Mouse (Mus musculus) urinary bladder, postnatal 25 days (tissue): ENCODE measurements around the gene Nmur2.
A peak's percentile ranks its signal among the peaks of the same experiment; 100 is the strongest.

Source experiments
- DNase-seq: peaks from one replicate; pipeline ENCODE4 v3.0.0; 2022; ENCODE audit warnings: low spot score

Gene Nmur2

GRCm38 (mm10) chr11:56040917-56041316 is at the start of gene Nmur2:
Nmur2 (minus strand) TSS chr11:56041010.
- DNase-seq: no peak

- DNase-seq: no peak
These were observed 48.4 kb upstream of the Nmur2 start for GRCm38 (mm10) chr11:56089127-56089689.

GRCm38 (mm10) chr11:56072131-56072530 is 31.3 kb upstream of the Nmur2 start:
- DNase-seq: no peak

- DNase-seq: no peak
These were observed 28.8 kb upstream of the Nmur2 start for GRCm38 (mm10) chr11:56069658-56070057.

DNA sequence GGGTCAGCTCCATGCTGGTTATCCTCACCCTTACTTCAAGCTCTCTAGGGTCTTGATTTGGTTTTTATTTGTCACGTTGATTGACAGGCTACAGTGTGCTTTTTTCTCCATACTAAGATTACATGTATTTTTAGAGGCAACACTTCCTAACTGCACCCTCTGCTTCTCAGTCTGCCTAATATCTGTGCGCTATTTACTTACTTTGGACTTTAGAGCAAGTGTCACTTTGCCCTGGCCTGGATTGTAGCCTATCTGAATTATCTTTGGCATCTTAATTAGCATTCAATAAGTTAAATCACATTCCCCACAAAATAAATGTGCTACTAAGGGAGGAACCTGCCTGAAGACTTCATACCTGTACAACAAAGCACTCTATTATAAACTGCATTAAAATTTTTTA is 24.3 kb upstream of the Nmur2 start:
- DNase-seq: no peak

DNA sequence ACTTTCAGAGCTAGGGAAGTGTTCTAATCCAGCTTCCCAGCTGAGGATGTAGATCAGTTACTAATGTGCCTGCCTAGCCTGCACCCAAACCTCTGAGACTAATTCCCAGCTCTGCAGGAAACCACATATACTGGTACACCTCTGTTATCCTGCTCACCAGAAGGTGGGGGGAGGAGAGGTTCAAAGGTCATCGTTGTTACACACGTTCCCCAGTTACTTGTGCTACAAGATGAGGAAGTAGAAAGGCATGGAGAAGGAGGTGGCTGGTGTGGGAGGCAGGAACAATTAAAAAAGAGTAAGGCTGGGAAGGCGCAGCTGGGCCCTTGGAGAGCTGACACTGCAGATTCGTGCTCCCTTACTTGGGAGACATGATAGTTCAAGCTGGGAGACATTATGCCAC is 23.8 kb upstream of the Nmur2 start:
- DNase-seq: no peak

DNA sequence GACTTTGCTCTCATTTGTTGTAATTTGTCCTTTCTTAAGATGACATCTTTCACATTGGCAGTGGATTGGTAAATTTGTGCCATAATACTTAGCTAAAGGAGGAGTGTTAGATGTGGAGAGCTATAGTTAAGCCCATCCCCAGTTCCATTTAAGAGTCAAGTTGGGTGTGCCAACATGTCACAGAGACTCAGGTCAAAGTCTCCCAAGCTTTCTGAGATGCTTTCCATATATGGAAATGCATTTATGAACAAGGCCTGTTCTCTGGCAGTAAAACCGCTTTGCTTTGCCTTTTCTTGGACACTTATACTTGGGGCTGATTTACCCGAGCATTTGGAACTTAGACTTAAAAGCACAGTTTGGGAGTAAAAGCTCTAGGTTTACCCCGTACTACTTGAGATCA is 18.4 kb upstream of the Nmur2 start:
- no peak for DNase-seq

DNA sequence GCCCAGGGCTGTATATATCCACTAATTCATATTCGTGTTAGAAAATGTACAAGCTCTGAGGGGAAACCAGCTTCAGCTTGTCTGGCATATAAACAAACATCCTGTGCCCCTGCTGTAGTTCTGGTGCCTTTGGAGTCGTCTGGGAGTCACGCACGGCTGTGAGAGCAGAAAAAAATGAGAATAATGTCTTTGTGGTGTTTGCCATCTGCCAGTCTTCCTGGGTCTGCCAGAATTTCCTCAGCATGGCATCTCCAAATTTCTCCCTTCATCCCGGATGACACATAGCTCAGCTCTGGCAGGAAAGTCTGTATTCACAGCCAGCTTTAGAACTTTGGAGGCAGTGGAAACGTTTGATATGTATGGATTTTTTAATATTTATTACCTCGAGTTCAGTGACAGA is 13.6 kb upstream of the Nmur2 start:
- DNase-seq: no peak

DNA sequence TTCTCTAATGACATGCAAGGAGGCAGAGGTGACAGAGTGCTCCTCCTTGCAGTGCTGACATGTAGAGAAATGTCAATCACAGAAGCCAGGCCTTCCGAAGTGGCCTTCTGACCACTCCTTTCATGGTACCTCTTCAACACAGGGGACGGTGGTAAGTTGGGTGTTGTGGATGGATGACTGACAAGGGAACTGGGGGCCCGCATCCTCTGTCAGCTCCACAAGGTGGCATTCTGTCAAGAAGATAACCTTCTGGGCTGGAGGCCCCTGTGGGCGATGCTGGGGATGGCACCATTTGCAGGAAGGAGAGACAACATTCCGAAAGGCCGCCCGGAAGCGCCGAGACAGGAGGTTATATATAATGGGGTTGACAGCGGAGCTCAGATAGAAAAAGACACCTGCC is 14.0 kb downstream of the Nmur2 start:
- DNase-seq: no peak

DNA sequence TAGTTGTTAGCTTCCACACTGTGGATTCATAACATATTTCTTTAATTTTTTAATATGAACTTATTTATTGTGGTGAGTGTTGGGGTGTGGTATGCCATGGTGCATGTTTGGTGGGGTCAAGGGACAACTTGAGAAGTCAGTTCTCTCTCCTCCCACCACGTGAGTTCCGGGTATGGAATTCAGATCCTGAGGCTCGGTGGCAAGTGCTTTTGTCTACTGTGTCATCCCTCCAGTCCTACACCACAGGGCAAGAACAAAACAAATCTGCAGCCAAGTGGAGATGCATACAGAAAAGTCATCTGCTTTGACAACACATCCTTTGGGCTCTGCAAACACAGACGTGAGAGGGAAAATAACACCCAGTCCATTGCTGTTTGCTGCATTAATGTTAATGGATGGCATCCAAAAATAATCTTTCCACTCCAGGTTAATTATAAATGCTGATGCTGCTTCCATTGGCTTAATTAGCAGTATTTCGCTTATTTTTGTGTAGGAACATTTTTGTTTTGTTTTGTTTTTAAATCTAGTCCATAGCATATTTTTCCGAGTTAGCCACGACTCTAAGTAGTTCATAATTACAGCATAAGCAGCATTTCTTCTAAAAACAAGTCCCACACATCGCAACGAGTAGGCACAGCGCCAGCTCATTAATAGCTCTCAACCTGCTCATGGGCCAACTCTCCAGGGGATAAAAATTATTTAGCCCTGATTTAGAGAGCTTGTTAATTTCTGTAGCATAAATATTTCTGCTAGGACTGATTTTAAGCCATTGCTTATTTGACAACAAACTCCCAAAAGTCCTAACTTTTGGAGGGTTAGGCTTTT is 14.9 kb downstream of the Nmur2 start:
- DNase-seq: no peak

DNA sequence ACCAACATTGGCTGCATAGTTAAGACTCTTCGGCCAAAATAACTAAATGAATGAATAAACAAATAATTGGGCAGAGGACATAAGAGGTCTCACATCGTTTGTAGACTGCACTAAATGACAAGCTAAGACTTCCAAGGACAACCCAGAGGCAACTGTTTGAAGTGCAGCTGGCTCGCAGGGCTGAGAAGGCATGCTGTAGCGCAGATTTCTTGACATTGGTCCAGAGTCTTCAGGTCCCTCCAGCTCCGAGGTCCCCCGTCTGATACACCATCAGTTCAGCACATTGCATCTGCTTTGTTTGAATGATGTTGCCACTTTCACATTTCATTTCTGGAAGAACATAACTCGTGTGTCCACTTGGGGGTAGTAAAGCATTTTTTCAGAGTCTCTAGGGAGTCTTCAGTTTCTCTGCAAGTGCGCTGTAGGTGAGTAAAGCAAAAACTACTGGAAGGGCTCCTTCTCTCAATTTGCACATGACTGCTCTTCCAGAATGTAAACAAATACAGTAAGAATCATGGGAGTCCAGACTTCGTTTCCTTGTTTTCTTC is 27.2 kb downstream of the Nmur2 start:
- no peak for DNase-seq

GRCm38 (mm10) chr11:56012396-56012795 is 28.4 kb downstream of the Nmur2 start:
- no peak for DNase-seq

DNA sequence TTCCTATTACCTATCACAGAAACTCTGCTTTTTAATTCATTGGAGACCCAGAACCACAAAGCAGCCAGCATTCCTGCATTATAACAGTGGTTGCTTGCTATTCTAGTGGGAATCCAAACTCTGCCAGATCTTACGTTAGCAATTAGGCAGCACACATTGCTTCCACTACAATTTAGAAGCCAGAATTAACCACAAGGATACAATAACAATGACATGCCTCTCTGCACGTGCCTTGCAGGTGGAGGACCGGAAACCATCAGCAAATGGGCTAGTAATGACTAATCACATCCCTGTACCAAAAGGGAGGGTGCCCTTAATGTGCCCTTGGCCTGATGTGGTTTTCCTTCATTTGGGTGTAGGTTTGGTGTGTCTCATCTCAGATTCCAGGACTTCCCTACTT is 32.5 kb downstream of the Nmur2 start:
- DNase-seq: no peak

DNA sequence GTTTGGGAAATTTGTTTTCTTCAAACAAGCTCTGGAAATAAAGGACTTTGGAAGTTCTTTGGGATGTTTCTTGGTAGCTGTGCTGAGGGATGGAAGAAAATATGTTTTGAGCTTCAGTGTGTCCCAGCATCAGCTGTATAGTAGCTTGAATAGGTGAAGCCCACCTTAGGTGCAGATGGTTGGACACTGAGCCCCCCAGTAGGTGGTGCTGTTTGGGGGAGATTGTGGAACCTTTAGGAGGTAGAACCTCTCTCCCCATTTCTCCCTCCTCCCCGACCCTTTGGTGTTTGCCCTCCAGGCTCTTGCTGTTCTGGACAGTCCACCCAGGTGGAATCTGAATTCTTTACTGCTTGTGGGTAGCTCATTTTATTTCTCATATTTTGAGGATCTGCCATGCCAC is 48.0 kb downstream of the Nmur2 start:
- DNase-seq: no peak

DNA sequence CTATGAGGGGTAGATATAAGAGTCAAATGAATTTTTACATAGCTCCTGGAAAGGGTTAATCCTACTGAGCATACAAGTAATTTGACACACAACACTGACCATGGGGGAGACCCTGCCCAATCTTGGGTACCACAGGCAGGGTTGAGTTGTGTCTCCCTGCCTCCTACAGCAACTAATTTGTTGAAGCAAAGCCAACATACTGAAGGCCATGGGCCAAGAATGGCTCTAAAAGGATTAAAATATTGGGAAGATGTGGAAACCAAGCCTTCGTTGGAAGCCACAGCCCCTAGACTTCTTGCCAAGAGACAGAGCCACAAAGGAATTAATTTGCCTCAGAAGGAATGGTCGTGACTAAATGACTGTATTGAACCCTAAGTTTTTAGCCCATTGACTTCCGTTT is 48.7 kb downstream of the Nmur2 start:
- no peak for DNase-seq

- peak; percentile 25 for DNase-seq
These were observed 49.2 kb downstream of the Nmur2 start for GRCm38 (mm10) chr11:55991505-55992066.

GRCm38 (mm10) chr11:55984643-55985042 is 56.2 kb downstream of the Nmur2 start:
- DNase-seq: no peak

- DNase-seq: peak; percentile 7
These were observed 59.2 kb downstream of the Nmur2 start for GRCm38 (mm10) chr11:55981656-55982055.

- DNase-seq: no peak
These were observed 62.7 kb downstream of the Nmur2 start for GRCm38 (mm10) chr11:55978146-55978545.
